Mouse (Mus musculus): ENCODE results near the gene 4933402J07Rik.
A peak's percentile ranks its signal among the peaks of the same experiment; 100 is the strongest.

4933402J07Rik gene

GRCm38 (mm10) chr8:87563553-87563952 is at the start of gene 4933402J07Rik:
Gene 4933402J07Rik, plus strand, starts transcription at chr8:87563853.
- DNase-seq (ENCODE audit: low spot score) = no peak

- DNase-seq (ENCODE audit: low spot score) = no peak
Observed at GRCm38 (mm10) chr8:87517132-87517531, 46.5 kb upstream of the 4933402J07Rik start.

GRCm38 (mm10) chr8:87525006-87525405 is 38.6 kb upstream of the 4933402J07Rik start:
- no peak for DNase-seq (ENCODE audit: low spot score)

- DNase-seq (ENCODE audit: low spot score) = no peak
Observed at GRCm38 (mm10) chr8:87531176-87531575, 32.5 kb upstream of the 4933402J07Rik start.

- DNase-seq (ENCODE audit: low spot score) = no peak
Observed at GRCm38 (mm10) chr8:87533476-87533875, 30.2 kb upstream of the 4933402J07Rik start.

- DNase-seq (ENCODE audit: low spot score) = no peak
Observed at GRCm38 (mm10) chr8:87534846-87535245, 28.8 kb upstream of the 4933402J07Rik start.

GRCm38 (mm10) chr8:87536615-87537329 is 26.9 kb upstream of the 4933402J07Rik start:
- DNase-seq (ENCODE audit: low spot score) = peak; percentile 33

GRCm38 (mm10) chr8:87539829-87540394 is 23.7 kb upstream of the 4933402J07Rik start:
- no peak for DNase-seq (ENCODE audit: low spot score)

GRCm38 (mm10) chr8:87549881-87550280 is 13.8 kb upstream of the 4933402J07Rik start:
- DNase-seq (ENCODE audit: low spot score) = no peak

GRCm38 (mm10) chr8:87552801-87553200 is 10.9 kb upstream of the 4933402J07Rik start:
- no peak for DNase-seq (ENCODE audit: low spot score)

- DNase-seq (ENCODE audit: low spot score) = no peak
Observed at GRCm38 (mm10) chr8:87560801-87561200, 2.9 kb upstream of the 4933402J07Rik start.

- no peak for DNase-seq (ENCODE audit: low spot score)
Observed at GRCm38 (mm10) chr8:87569203-87569602, 5.5 kb downstream of the 4933402J07Rik start.

- DNase-seq (ENCODE audit: low spot score) = no peak
Observed at GRCm38 (mm10) chr8:87569706-87570563, 6.3 kb downstream of the 4933402J07Rik start.

GRCm38 (mm10) chr8:87570564-87570855 is 6.9 kb downstream of the 4933402J07Rik start:
- DNase-seq (ENCODE audit: low spot score) = no peak

GRCm38 (mm10) chr8:87570880-87571279 is 7.2 kb downstream of the 4933402J07Rik start:
- DNase-seq (ENCODE audit: low spot score) = no peak

- no peak for DNase-seq (ENCODE audit: low spot score)
Observed at GRCm38 (mm10) chr8:87594272-87594671, 30.6 kb downstream of the 4933402J07Rik start.

GRCm38 (mm10) chr8:87602731-87603130 is 39.1 kb downstream of the 4933402J07Rik start:
- DNase-seq (ENCODE audit: low spot score) = no peak

- no peak for DNase-seq (ENCODE audit: low spot score)
Observed at GRCm38 (mm10) chr8:87609110-87609509, 45.5 kb downstream of the 4933402J07Rik start.

GRCm38 (mm10) chr8:87609651-87610192 is 46.1 kb downstream of the 4933402J07Rik start:
- DNase-seq (ENCODE audit: low spot score) = no peak

- no peak for DNase-seq (ENCODE audit: low spot score)
Observed at GRCm38 (mm10) chr8:87613701-87614100, 50.0 kb downstream of the 4933402J07Rik start.

GRCm38 (mm10) chr8:87619118-87619517 is 55.5 kb downstream of the 4933402J07Rik start:
- DNase-seq (ENCODE audit: low spot score) = no peak

GRCm38 (mm10) chr8:87619529-87619928 is 55.9 kb downstream of the 4933402J07Rik start:
- DNase-seq (ENCODE audit: low spot score) = no peak

- DNase-seq (ENCODE audit: low spot score) = no peak
Observed at GRCm38 (mm10) chr8:87620225-87620624, 56.6 kb downstream of the 4933402J07Rik start.
